Mouse (Mus musculus) cerebellum, postnatal 4 days (tissue): ENCODE measurements at regions not wholly inside any gene's neighbourhood (a gene's known extent, or its start where the extent isn't known, plus 50 kb on each side); places are given as distances from the start of the nearest gene placed in this dataset.

Experiments
- DNase-seq, 2 experiments: peaks; one replicate each; pipeline ENCODE4 v3.0.0; 2022; ENCODE audit warnings: low spot score in 2 of 2, mixed read lengths in 1 of 2

GRCm38 (mm10) chr5:50820674-50821073 lies 746.9 kb downstream of the Ppargc1a start:
- no peak for DNase-seq

GRCm38 (mm10) chr5:50819959-50820358 lies 747.6 kb downstream of the Ppargc1a start:
- no peak for DNase-seq

DNA sequence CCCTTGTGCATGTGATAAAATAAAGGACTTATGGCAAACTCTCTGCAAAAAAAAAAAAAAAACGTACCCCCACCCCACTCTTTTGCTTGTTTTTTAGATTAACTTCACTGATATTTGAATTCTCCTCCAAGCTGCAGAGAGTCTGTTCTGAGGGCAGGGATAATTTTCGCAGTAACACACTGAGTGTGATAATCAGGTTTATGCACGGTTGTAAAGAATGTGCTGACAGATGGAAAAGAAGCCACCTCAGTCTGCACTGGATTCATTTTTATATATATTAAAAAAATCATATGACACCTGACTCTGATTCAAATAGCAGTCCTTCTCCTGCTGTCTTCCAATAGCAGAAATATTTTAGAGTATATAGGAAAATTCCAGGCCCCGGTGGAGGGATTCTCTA lies 736.5 kb upstream of the Adgra3 start:
- DNase-seq: no peak

DNA sequence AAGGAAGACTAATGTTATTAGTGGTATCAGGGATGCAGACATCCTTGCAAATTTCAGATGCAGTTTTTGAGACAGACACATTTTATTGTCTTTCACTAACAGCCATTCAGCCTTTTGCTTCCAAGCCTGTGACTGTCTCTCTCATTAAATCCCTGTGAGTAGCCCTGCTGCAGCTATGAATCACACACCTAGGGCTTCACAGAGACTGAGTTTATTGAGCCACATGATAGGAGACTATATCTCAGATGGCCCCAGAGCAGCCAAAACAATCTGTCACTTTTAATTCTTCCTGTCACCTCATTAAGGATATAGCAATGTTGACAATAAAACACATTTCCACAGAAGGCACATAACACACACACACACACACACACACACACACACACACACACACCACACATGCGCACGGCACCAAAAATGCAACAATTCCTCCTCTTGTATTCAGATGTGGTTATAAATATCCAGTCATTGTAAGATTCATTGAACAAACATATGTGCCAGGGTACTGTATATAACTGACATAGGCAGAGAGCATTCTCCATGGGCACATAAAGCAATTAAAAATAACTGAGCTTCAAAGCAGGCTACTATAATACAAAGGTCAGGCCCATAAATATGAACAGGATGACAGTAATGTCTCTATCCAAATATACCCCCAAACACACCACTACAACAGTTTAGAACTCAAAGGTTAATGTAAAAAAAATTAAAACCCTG lies 735.8 kb upstream of the Adgra3 start:
- DNase-seq: no peak

DNA sequence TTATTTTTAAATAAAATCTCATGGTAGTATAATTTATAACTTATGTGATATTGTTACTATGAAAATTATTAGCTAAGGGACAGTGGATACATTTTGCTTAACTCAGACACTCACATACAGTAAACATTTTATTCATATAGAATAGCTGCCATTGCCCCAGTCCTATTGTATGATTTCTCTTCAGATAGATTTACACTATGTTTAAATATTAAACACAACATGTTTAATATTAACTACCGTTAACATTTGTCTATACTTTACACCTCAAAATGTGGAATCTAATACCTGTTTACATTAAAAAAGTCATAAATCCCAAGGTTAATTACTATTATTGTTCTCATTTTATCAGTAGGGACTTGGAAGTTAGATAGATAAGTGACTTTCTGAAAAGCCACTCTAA lies 734.8 kb upstream of the Adgra3 start:
- no peak for DNase-seq

GRCm38 (mm10) chr5:50785273-50785672 lies 726.5 kb upstream of the Adgra3 start:
- no peak for DNase-seq

DNA sequence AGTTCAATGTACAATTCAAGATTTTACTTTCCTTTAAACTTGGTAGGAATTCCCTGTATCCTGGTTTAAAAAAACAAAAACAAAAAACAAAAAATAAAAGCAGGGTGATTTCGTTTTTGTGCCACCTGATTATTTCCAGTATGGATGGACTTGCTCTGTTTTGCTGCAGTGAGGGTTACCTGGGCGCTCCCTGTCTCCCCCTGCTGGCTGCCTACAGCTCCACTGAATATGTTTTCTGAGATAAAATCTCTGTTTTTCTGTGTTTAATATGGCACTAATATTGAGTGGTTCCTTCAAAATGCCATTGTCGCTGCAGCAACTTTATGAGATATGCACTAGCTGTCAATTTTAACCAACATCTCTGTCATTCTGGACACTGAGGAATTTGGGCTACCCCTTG lies 720.3 kb upstream of the Adgra3 start:
- no peak for DNase-seq

DNA sequence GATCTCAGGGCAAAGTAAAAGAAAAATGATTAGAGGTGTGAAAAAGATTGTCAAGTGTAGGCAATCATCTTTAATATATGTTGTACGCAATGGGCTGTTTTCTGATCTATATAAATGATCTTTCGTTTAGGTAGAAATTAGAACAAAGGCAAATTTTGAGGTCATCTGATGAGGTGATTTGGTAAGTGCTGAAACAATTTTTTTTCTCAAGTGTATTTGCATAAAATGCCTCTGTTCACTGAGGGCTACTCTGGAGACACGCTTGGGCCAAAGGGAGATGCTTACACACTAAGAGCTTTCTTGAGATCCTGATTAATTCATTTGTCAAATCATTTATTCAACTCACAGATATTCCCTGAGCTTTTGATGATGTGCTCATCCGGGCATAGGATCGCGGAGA lies 719.4 kb upstream of the Adgra3 start:
- DNase-seq: no peak

- DNase-seq: no peak
These were observed 703.5 kb upstream of the Adgra3 start for GRCm38 (mm10) chr5:50762261-50762660.

DNA sequence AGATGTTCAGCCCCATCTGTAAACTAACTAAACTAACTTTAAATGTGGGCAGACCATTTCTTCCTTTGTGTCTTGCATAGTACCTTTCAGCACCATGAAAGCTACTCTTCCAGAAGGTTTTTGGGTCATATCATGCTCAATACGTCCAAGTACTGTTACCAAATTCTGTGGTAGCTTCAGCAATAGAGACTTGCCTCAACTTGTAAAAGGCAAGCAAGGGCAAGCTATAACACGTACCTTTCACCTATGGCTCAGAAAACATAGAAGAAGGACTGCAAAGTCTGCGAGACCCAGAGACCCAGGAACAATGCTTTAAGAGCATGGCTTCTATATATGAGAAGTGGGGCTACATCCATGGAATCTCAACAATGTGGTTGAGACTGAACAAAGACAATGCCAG lies 701.6 kb upstream of the Adgra3 start:
- DNase-seq: no peak

DNA sequence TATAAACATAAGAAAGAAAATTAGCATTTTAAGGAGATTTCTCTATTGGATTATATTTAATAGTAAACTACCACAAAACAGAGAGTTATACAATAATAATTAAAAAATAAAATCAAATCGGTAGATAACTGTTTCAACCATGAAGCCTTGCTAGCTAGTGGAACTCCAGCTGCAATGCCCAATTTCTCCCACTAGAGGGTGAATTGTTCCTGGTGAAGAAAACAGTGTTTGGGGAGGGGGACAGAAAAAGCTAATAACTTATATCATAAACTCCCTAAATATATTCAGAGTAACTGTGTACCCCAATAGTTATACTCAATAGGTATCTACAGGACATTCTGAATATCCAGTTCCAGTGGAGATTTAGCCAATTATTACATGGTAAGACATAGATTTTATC lies 694.0 kb upstream of the Adgra3 start:
- DNase-seq: peak; percentile 33 to 55

- DNase-seq: no peak
These were observed 692.6 kb upstream of the Adgra3 start for GRCm38 (mm10) chr5:50751358-50751757.

DNA sequence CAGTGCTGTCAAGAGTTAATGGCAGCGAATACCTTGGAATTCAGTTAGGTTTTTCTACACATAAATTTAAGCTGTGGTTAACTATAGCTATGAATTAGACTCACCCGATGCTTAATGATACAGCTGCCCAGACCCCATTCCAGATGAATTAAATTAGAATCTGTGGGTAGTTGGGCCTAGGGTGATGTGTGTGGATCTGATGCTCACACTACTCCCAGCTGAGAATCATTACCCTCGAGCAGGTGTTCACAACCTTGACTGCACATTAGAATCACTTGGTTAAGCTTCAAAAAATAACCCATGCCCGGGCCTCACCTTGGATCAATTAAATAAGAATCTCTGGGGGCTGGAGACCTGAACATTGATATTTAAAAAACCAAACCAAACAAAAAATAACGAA lies 684.2 kb upstream of the Adgra3 start:
- no peak for DNase-seq

GRCm38 (mm10) chr5:50733711-50734110 lies 674.9 kb upstream of the Adgra3 start:
- DNase-seq: no peak

- DNase-seq: no peak
These were observed 669.7 kb upstream of the Adgra3 start for GRCm38 (mm10) chr5:50728337-50729003.

DNA sequence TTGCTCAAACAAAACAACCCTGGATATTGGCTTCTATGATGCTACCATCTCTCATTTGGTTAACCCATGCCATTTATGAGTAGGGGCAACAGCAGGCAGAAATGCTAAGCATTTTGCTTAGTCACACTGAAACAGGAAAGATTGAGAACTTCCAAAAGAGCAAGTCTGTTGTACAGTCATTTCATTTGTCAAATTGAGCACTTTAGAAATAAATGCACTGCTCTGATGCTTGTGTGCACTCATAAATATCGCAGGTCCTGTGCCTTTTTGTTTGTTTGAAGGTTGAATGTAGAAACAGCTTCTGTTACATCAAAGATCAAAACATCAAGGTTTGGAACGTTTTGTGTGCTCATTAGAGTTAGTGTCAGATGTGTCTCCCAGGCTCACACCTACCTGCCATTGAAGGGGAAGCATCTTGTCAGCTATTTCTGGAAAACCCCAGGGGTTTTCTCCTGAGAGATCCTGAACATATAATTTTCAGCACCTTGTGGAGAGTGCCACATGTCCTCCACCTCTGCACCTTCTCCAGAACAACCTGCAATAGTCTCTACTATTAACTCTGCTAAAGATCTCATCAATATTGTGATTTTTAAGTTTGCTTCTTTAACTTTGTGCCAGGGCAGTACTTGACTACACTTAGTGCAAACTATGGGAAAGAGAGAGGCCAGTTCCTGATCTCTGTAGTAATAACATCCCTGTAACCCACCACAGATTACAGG lies 648.3 kb upstream of the Adgra3 start:
- no peak for DNase-seq

GRCm38 (mm10) chr5:50698084-50698483 lies 639.3 kb upstream of the Adgra3 start:
- DNase-seq: peak in 1 of 2 experiments; percentile 23

GRCm38 (mm10) chr5:50697588-50697987 lies 638.8 kb upstream of the Adgra3 start:
- DNase-seq: no peak

GRCm38 (mm10) chr5:50688362-50688761 lies 629.6 kb upstream of the Adgra3 start:
- no peak for DNase-seq

GRCm38 (mm10) chr5:50683966-50684365 lies 625.2 kb upstream of the Adgra3 start:
- no peak for DNase-seq

DNA sequence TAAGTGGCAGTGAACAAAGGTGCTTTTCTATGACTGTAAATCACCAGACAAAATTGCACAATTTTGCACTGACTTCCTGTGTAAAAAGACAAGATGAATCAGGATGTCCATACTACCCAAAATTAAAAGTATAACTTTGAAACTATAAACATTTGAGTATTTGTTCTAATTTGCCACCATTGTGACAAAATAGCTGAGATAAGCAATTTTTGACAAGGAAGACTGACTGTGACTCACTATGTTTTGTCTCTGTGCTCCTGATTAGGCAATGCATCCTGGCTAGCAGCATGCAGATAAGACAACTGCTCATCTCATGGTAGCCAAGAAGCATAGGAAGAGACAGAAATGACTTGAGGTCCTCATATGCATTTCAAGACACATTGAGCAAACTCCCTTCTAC lies 577.7 kb upstream of the Adgra3 start:
- DNase-seq: no peak

GRCm38 (mm10) chr5:50626648-50627047 lies 567.8 kb upstream of the Adgra3 start:
- no peak for DNase-seq

DNA sequence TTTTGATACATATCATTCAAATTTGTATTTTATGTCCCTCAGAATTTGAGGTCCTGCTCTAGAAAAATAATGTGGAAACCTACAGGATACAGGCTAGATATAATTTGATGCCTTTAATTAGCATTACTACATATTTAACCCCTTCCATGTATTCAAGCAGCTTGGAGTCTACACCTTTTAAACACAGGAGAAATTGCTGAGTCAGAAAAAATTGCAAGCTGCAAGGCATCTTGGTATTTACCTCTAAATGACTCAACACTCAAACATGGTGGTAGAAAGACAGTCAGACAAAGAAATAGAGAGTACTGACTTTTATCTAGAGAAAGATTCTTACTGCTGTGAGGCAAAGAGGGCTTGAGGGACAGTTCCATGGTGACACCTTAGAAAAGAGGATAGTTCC lies 565.4 kb upstream of the Adgra3 start:
- no peak for DNase-seq
